Mouse (Mus musculus): ENCODE data around the gene Mgat5.

Mgat5 gene

DNA sequence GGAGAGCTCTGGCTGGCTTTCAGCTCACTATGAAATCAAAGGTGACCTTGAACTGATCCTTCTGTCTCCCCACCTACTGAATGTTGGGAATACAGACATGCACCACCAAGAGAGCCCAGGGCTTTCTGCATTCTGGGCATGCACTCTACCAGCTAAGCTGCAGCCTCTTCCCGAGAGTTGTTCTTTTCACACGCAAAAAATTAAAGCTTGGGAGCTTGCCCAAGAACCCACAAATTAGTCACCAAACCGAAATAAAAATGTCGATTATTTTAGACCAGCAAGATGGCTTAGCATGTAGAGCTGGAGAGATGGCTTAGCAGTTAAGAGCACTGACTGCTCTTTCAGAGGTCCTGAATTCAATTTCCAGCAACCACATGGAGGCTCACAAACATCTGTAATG lies 230.0 kb downstream of the Mgat5 start:
- DNase-seq (ENCODE audit: low read depth, low spot score) = no peak

DNA sequence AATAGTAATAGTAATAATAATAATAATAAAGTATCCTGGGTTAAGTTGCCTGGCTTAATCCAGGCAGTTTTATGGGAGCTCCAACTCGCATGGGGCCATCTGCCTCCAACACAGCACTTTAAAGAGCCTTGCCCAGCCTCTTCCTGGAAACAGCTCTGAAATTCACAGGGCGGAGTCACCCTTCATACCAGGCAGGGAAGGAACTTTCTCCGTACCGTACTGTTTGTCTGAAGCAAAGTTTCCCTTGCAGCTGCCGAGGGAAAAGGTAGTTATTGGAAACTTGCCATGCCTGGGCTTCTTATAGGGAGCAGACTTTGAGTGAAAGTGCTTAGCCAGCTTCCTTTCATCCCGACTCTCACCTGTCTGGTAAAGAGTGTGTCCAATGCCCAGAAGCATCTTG lies 232.3 kb downstream of the Mgat5 start:
- DNase-seq (ENCODE audit: low read depth, low spot score) = peak; percentile 62

DNA sequence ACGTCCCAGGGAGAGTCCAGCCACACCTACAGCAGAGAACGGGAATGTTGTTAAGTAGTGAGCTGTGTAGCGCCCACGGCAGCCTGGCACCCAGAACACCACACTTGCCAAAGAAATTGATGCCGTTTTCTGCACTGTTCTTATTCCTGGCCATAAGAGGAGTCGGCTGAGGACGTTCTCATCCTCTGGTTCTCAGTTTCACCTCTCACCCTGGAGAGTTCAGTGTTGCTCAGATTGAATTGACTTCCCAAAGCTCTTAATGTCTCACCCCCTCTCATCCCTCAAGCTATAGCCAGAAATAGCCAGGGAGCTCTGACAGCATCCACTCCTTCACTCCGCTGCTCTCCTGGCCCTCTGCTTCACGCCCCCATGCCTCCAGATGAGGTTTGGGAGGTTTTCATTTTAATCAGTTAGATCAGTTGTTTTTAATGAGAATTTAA lies 234.7 kb downstream of the Mgat5 start:
- DNase-seq (ENCODE audit: low read depth, low spot score) = no peak

DNA sequence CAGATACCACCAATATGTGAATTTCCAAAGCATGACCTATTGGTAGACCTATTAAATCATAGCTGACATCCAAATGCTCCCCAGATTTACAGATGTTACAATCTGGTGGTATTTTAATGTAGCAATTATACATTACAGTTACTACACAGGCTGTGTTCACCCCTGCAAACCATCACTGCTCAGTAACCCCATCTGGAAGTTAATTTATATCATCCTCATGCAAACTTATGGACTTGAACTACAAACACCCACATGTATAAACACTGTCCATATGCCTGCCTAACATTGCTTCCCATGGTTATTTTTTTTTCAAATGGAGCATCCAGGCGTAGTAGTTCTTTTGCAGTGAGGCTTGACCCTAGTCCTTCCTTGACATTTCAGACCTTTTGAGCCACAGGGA lies 236.2 kb downstream of the Mgat5 start:
- no peak for DNase-seq (ENCODE audit: low read depth, low spot score)

DNA sequence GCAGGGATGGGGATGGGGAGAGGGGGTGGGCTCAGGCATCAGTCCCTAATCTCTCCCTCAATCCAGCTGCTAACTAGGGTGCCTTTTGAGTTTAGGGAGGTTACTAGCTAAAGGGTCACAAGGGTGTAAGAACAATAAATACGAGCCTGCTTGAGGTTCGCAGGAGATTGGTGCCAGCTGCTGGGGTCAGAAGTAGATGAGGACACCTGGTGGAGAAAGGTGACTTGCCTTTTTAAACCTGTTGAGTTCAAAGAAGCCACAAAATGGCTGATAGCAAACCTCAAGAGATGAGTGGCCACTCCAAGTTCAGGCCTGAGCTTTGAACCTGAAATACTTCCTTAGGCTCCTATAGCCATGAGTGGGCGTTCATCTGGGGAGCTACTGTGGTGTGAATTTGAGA lies 236.9 kb downstream of the Mgat5 start:
- DNase-seq (ENCODE audit: low read depth, low spot score) = no peak

DNA sequence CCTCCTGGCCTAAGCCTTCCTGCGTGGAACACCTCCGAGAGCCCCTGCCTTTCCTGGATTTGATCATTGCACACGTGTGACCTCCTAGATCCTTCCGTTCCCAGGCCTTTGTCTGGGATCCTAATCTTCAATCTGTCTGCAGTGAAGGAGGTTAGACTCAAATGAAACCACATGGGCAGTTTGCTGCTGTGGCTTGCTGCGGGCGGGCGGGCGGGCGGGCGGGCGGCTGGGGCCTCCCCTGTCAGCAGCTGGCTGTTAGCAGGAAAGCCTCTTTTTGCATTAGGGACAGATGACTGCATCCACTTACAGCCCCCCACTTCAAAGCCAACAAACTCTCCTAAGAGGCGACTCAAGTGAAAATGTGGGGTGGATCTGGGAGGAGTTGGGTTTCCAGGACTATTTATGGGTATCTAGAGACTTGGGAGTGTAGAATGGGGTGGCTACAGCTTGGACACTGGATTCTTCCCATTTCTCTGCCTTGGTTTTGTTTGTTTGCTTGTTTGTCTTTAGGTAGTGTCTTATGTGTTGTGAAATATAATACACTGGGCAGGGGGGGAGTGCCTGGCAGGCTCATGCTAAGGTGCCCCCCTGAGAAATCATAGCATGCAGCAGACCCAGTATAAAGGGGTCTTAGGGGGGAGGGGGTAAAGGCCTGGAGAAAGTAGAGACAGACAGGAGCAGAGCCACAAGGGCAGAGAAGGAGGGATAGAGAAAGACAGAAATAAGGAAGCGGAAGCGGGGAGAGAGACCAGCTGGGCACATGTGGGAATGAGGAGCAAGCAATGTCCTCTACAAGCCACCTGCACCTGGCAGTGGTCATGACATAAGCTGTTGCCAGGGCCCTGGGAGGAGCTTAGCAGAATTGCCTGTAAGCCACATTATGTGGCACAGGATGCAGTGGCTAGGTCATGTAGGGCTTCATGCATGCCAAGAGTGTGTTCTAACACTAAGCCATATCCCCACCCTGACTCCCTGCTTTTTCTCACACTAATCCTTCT lies 238.4 kb downstream of the Mgat5 start:
- no peak for DNase-seq (ENCODE audit: low read depth, low spot score)

DNA sequence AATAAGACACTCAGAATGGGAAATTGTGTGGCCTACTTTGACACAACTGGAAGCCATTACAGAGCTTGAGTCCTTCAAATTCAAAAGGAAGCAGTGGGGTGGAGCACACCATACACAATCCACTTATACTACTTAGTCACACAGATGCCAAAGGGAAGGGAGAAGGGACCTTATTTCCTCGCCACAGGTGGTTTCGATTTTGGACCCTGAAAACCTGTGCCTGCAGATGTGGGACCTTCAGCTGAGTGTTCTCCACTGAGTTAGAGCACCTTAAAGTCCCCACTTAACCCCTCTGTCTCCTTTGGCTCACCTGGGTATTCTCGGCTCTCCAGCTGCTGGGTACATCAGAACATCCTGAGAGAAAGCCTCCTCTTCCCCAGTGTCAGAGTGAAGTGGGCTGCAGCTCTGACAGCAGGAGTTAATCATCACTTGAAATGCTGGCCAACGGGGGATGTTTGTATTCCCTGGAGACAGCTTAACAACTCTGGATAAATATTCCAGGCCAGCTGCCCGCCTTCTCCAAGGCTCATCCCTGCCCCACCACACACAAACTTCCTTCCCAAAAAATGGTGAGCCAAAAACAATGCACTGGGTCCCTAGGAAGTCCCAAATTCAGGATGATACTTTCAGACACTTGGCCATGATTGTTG lies 240.1 kb downstream of the Mgat5 start:
- no peak for DNase-seq (ENCODE audit: low read depth, low spot score)

DNA sequence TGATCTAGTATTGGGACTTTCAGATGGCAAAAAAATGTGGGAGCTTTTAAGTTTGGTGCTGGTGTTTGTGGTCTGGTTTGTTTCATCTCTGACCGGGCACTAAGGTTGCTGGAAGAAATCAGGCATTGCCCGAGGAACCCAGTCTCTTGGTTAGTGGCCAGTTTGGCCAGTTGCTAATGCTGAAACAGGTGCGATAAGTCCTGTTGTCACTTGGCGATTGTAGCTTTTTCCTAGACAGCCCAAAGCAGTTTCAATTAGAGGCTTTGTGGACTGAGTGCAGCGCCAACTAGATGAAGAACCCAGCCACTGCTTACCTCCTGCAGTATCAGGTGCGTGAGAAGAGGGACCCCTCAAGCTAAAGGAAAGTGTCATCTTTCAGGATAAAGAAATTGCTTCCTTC lies 248.6 kb downstream of the Mgat5 start:
- no peak for DNase-seq (ENCODE audit: low read depth, low spot score)

DNA sequence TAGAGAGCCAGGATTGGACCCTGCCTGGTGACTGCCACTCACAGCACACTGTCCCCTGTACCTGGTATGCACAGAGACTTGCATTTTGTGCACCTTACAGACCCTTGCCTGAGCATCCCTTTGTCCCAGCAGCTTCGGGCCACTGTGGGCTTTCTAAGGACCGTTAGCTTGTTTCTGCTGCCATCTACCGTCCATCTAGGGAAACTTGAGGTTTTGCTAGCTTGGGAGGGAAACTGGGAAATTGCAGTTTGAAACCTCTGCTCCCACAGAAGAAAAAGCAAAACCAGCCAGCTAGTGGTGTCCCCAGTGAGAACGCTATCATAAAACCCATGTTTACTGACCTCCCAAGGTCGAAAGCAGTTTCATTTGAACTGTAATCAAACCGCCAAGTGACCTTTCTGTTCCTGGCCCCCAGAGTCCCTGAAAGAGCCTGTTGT lies 254.2 kb downstream of the Mgat5 start:
- DNase-seq (ENCODE audit: low read depth, low spot score) = peak; percentile 77

DNA sequence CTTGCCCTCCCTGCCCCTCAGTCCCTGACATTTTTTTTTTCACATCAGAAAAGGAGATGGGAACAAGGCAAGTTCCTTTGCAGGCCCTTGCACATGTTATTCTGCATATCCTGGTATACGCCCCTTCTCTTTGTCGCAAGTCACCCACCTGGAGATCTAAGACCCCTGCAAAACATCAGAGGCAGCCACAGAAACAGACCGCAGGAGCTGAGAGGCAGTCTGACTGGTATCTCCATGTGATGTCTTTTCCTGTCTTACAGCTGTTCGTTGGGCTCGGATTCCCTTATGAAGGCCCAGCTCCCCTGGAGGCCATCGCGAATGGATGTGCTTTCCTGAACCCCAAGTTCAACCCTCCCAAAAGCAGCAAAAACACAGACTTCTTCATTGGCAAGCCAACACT lies 254.8 kb downstream of the Mgat5 start:
- DNase-seq (ENCODE audit: low read depth, low spot score) = peak; percentile 15

DNA sequence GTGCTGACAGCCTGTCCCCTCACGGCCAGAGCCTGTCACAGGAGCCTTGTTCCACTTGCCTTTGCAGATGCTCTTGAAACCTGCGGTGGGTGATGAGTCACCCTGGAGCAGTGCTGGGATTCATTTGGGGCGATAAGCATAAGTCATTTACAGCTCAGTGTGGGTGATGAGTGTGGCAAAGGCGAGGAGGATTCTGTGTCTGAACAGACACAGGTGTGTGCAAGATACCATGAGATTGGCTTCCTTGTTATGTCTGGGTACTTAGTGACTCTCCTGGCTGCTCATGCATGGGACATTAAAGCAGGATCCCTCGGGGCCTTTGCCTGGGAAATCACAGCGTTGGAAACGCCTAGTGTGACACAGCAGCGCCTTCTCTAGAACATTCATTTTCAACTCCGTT lies 256.2 kb downstream of the Mgat5 start:
- no peak for DNase-seq (ENCODE audit: low read depth, low spot score)

DNA sequence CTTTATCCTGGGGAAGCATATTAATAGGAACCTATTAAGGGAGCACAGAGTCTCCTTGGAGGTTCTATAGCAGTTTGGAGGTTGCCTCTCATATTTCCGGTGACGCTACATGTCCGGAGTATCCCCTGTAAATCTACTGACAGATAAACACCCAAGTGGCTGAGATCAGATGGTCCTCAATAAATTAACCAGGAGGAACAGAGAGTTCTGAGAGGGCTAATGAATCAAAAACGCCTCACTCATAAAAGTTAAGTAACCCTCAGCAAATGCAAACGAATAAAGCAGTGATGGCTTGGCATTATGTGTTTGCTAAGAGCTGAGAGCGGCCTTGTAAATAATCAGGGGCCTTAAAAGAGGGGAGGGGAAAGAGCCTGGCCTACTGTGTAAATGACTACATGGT lies 259.2 kb downstream of the Mgat5 start:
- DNase-seq (ENCODE audit: low read depth, low spot score) = no peak

DNA sequence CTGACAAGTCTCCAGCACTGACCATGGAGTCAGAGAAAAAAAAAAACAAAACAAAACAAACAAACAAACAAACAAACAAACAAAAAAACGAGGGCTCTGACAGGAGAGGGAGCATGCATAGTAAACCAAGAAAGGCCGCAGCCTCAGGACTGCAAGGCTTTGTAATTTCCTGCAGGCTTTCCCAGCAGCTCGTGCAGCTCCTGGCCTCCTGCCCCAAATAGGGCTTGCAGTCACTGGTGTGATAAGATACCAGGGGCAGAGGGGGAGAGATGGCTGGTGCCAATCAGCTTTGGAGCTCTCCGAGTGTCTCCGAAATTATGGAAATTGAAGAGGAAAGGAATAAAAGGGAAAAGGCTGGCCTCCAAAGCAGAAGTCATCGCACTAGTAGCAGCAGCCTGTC lies 260.5 kb downstream of the Mgat5 start:
- no peak for DNase-seq (ENCODE audit: low read depth, low spot score)

DNA sequence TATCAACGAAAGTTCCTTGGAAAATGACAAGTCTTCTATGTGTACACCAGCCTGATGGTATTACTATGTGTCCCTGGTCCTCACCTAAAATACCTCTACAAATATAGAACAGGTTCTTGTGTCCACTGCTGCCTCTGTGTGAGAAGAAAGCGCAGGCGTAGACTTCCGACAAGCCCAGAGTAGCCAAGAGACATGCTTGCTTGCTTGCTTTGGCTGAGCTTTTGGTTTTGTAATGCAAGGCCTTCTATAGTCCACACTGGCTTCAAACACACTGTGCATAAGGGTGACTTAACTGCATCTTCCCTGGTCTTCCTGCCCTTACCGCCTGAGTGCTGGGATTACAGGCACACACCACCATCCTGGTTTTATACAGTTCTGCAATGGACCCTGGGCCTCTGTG lies 262.4 kb downstream of the Mgat5 start:
- DNase-seq (ENCODE audit: low read depth, low spot score) = no peak

DNA sequence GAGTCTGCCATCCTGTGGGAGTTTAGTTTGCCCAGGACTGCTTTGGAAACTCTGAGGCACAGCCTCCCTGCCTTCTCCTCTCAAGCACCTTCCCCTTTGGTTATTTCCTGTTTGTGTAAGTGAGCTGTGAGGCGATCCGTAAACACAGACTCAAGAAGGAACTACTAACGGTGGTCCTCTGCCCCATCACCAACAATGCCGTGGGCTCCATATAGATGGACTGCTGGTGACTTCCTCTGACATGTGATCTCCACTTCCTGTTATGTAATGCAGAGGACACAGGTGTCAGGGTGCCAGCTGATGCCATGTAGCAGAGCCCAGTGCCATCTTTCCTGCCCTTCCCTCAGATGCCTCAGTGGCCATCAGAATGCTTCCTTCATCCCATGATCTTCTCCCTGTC lies 265.4 kb downstream of the Mgat5 start:
- DNase-seq (ENCODE audit: low read depth, low spot score) = no peak

DNA sequence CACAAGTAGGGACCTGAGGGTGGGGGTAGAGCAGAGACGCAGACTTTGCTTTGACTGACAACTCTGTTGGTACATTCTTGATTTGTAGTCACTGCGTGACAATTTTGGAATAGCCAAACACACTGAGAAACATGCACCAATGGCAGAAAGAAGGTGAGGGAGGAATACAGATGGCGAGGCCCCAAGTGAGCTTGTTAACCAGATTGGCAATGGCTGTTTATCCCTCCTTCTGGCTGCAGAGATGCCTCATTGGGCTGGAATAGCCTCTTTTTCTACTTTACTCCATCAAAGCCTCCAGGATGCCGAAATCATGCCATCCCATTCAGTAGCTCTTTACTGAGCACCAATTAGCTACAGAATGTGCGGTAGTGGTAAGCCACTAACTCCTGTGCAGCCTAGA lies 270.9 kb downstream of the Mgat5 start:
- DNase-seq (ENCODE audit: low read depth, low spot score) = no peak

DNA sequence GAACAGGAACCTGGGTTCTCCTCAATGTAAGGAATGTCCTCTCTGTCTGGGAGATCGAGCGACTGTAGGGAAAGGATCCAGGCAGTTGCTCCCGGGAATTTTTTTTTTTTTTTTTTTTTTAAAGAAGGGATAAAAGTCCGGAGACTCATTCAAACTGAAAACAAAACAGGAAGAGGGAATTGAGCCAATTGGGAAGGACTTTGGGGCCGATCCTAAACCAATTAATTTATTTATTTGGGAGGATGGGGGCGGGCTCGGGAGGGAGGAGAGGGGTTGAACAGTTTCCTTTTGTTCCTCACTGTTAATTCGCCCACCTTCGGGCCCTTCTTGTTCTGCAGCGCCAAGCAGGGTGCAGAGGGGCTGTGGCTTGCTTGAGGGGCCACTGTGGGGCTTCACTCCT lies 278.1 kb downstream of the Mgat5 start:
- DNase-seq (ENCODE audit: low read depth, low spot score) = no peak

DNA sequence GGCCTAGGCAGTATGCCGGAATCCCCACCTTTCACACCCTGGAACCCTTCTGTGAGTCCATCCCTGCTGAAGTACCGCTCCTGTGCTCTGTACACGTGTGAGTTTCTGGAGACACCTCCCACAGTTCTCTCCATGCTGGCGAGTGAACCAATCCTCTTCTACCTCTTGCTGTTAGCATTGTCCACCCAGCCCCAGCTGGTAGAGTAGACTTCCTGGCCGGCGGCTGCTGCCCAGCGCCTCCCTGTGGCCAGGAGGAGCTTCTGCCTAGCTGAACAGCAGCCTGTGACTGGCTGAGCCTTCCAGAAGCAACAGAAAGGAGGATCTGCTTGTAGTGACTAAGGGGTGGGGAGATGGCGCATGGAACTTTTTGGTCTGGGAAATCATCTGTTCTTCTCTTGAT lies 279.4 kb downstream of the Mgat5 start:
- DNase-seq (ENCODE audit: low read depth, low spot score) = peak; percentile 88

DNA sequence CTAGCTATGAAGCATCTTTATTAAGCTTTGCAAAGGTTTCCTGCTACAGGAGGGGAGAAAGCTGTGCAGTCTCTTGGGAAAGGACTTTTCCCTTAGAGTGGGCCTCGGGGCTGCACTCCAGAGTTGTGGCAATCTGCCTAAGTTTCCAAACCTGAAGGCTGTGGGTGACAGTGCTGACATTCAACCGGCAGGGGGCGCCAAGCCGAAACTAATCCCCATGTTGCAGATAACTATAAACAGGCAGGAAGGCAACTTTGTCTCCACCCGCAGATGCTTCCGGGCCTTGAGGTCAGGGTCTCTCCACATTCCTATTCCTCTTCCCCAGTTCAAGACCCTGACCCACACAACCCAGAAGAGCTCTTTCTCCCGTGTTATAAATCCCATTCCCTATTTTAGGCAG lies 280.0 kb downstream of the Mgat5 start:
- peak; percentile 83 for DNase-seq (ENCODE audit: low read depth, low spot score)

DNA sequence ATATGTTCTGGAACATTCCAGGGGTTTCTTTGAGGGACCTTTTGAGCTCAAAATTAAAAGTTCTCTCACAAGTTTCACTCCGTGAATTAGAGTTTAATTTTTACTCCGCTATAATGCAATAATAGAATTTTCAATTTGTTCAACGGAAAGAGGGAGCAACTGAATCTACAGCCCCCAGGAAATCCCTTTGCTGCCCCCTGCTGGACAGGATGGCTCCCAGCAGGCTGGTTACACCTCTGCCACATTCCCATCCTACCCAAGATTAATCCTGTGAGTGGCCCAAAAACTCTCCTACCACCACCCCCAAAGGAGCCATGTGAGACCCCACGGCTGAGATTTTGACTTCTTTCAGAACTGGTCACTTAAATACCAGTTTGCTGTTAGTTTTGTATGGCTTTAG lies 282.3 kb downstream of the Mgat5 start:
- peak; percentile 72 for DNase-seq (ENCODE audit: low read depth, low spot score)

DNA sequence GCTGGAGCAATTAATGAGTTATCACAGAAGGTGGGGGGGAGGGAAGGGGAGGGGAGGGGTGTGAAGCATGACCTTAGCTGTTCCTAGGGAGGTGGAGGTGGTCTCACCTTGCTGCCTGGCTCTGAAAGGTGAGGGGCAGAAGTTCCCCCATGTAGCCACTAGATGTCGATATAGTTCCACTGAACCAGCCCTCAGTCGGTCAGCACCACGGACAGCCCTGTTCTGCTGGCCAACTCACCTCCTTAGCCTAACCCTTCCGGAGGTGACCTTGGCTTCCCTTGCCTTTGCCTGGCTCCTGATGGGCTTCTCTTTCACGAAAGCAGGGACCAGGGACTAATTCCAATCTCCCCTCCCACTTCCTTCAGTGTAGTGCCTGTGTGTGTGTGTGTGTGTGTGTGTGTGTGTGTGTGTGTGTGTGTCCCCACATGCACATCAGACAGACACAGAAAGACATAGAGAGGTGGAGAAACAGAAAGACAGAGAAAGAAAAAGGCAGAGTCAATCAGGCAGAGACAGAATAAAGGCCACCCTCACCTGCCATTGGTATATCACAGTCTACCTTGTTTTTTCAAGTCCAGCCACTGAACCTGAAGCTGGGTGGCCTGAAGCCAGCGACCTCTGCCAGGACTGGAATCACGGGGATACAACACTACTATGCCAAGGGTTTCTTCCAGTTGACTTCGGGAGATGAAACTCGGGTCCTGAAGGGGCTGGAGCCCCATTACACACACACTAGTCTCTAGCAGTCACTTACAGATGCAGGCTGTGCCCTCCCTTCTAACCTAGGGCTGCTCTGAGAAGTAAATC lies 292.1 kb downstream of the Mgat5 start:
- peak; percentile 81 for DNase-seq (ENCODE audit: low read depth, low spot score)

DNA sequence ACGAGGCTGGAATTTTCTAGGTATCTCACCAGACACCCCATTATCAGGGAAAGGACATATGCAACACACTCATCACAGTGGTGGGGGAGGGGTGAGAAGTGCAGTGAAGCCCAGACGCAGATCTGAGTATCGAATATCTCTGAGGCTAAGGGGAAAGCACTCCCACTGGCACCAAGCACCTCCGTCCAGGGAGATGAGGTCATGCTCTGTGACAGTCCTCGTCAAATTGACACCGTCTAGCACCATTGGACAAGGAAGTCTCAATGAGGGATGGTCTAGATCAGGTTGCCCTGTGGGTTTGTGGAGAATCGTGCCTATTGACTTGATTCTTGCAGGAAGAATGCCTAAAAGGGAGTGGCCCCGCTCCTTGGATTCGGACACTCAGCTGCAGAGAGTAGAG lies 293.9 kb downstream of the Mgat5 start:
- DNase-seq (ENCODE audit: low read depth, low spot score) = peak; percentile 67

All from ZHBTc4 (cell line).